Mouse (Mus musculus) myocyte (in vitro differentiated cells): ENCODE results near the gene Tmigd3. TPM values are rescaled to one million over a fixed set of nuclear protein-coding genes. Genes with fewer than 3 reads are reported as not detected.

Source experiments
- H3K27me3 ChIP-seq: one replicate; pipeline ENCODE4 v1.6.1; 2011; ENCODE audit not compliant: control insufficient read depth, insufficient read depth, insufficient read length
- H3K36me3 ChIP-seq: one replicate; pipeline ENCODE4 v1.6.1; 2011; ENCODE audit not compliant: control insufficient read depth, insufficient read depth
- H3K4me2 ChIP-seq: one replicate; pipeline ENCODE4 v1.6.1; 2011; ENCODE audit warnings: low read depth, control low read depth
- H3K4me3 ChIP-seq: one replicate; pipeline ENCODE4 v1.5.1; 2011; ENCODE audit warnings: mild to moderate bottlenecking, control low read depth, moderate library complexity
- H3K79me2 ChIP-seq: one replicate; pipeline ENCODE4 v1.6.1; 2011; ENCODE audit not compliant: control insufficient read depth, insufficient read depth
- H3ac ChIP-seq: one replicate; pipeline ENCODE4 v1.6.1; 2011; ENCODE audit not compliant: control insufficient read depth, insufficient read length
- CEBPB ChIP-seq: IDR thresholded peaks from 2 replicates; pipeline ENCODE4 v1.6.1; 2011; ENCODE audit warnings: mild to moderate bottlenecking, moderate library complexity; ENCODE audit not compliant: poor library complexity, insufficient read depth, severe bottlenecking
- E2F4 ChIP-seq: IDR thresholded peaks from one replicate; pipeline ENCODE4 v1.6.1; 2011; ENCODE audit warnings: mild to moderate bottlenecking, control low read depth, moderate library complexity; ENCODE audit not compliant: insufficient read depth
- MAX ChIP-seq: IDR thresholded peaks from one replicate; pipeline ENCODE4 v1.6.1; 2011; ENCODE audit warnings: low read depth, mild to moderate bottlenecking, control low read depth
- MYOD1 ChIP-seq, 3 experiments: IDR thresholded peaks; one replicate each; pipeline ENCODE4 v1.6.1; 2011; ENCODE audit warnings: control low read depth in 2 of 3, low read depth in 2 of 3, mild to moderate bottlenecking in 2 of 3, moderate library complexity in 1 of 3; ENCODE audit not compliant: insufficient read length in 2 of 3, control insufficient read depth in 1 of 3
- MYOG ChIP-seq, 3 experiments: IDR thresholded peaks; one replicate each; pipeline ENCODE4 v1.6.1; 2011; ENCODE audit warnings: control low read depth in 2 of 3, low read depth in 2 of 3, mild to moderate bottlenecking in 2 of 3; ENCODE audit not compliant: insufficient read length in 2 of 3, control insufficient read depth in 1 of 3, insufficient read depth in 1 of 3
- POLR2A ChIP-seq: IDR thresholded peaks from one replicate; pipeline ENCODE4 v1.6.1; 2011; ENCODE audit warnings: low read depth, mild to moderate bottlenecking, control low read depth, moderate library complexity; ENCODE audit not compliant: insufficient read length
- POLR2AphosphoS2 ChIP-seq: IDR thresholded peaks from one replicate; pipeline ENCODE4 v1.6.1; 2011; ENCODE audit warnings: low read depth, control low read depth; ENCODE audit not compliant: insufficient read length
- REST ChIP-seq: IDR thresholded peaks from one replicate; pipeline ENCODE4 v1.6.1; 2011; ENCODE audit warnings: mild to moderate bottlenecking, control low read depth, moderate library complexity; ENCODE audit not compliant: insufficient read depth, insufficient read length
- SRF ChIP-seq: IDR thresholded peaks from one replicate; pipeline ENCODE4 v1.6.1; 2011; ENCODE audit warnings: low read depth; ENCODE audit not compliant: control insufficient read depth, insufficient read length
- TCF12 ChIP-seq: IDR thresholded peaks from one replicate; pipeline ENCODE4 v1.6.1; 2011; ENCODE audit warnings: mild to moderate bottlenecking, control low read depth; ENCODE audit not compliant: poor library complexity, insufficient read depth, severe bottlenecking
- TCF3 ChIP-seq: IDR thresholded peaks from one replicate; pipeline ENCODE4 v1.6.1; 2011; ENCODE audit warnings: low read depth, control low read depth; ENCODE audit not compliant: insufficient read length
- USF1 ChIP-seq: IDR thresholded peaks from one replicate; pipeline ENCODE4 v1.6.1; 2011; ENCODE audit warnings: low read depth, mild to moderate bottlenecking, control low read depth, moderate library complexity
- polyA plus RNA-seq: library from polyadenylated mRNA; unstranded; fragments of >200 nt; fragmentation: generic; extraction: Trizol; gene quantifications from one replicate; pipeline ENCODE4 v1.2.1, GENCODE M21; 2012; ENCODE audit warnings: missing spikeins

Tmigd3 gene
- polyA plus RNA-seq, 1 experiment, result 0.48 TPM

- peaks cover 14% of the 10 kb centered on the region for H3K27me3 ChIP-seq
- TF ChIP-seq REST (no peak), SRF (no peak), MYOG (IDR thresholded peaks at IDR 0.05; ENCODE audit: control insufficient read depth in 1 of 3, insufficient read depth in 1 of 3, insufficient read length in 2 of 3, low read depth in 2 of 3) (no peak), MAX (no peak), TCF3 (no peak), USF1 (no peak), E2F4 (no peak), MYOD1 (IDR thresholded peaks at IDR 0.05; ENCODE audit: control insufficient read depth in 1 of 3, insufficient read length in 2 of 3, low read depth in 2 of 3) (no peak), TCF12 (no peak), POLR2A (no peak), POLR2AphosphoS2 (no peak), CEBPB (no peak)
- no peak overlapping the region for H3K4me2 ChIP-seq
- H3K36me3 ChIP-seq, result no peaks in the 10 kb centered on the region
- H3ac ChIP-seq, result no peak overlapping the region
- H3K4me3 ChIP-seq, result no peak overlapping the region
- no peaks in the 10 kb centered on the region for H3K79me2 ChIP-seq
Observed at GRCm38 (mm10) chr3:105861747-105862366, 8.8 kb upstream of the Tmigd3 start.

GRCm38 (mm10) chr3:105864123-105864522, 6.6 kb upstream of the Tmigd3 start:
- Histone ChIP-seq H3K79me2 (no peaks in the 10 kb centered on the region), H3ac (no peak overlapping the region), H3K4me2 (no peak overlapping the region), H3K27me3 (peaks cover 20% of the 10 kb centered on the region), H3K36me3 (no peaks in the 10 kb centered on the region), H3K4me3 (no peak overlapping the region)
- TF ChIP-seq TCF3 (no peak), POLR2AphosphoS2 (no peak), USF1 (no peak), MYOD1 (IDR thresholded peaks at IDR 0.05; ENCODE audit: control insufficient read depth in 1 of 3, insufficient read length in 2 of 3, low read depth in 2 of 3) (no peak), E2F4 (no peak), MYOG (IDR thresholded peaks at IDR 0.05; ENCODE audit: control insufficient read depth in 1 of 3, insufficient read depth in 1 of 3, insufficient read length in 2 of 3, low read depth in 2 of 3) (no peak), POLR2A (no peak), MAX (no peak), SRF (no peak)

- H3K4me2 ChIP-seq, result no peak overlapping the region
- no peaks in the 10 kb centered on the region for H3K79me2 ChIP-seq
- no peak overlapping the region for H3ac ChIP-seq
- H3K27me3 ChIP-seq, result peaks cover 20% of the 10 kb centered on the region
- H3K36me3 ChIP-seq, result no peaks in the 10 kb centered on the region
- no peak for TF ChIP-seq CEBPB
- no peak for TF ChIP-seq TCF12
- no peak for TF ChIP-seq POLR2A
- TF ChIP-seq SRF, result no peak
- no peak for TF ChIP-seq TCF3
- no peak for TF ChIP-seq E2F4
- no peak for TF ChIP-seq USF1
- TF ChIP-seq MYOD1 (IDR thresholded peaks at IDR 0.05; ENCODE audit: control insufficient read depth in 1 of 3, insufficient read length in 2 of 3, low read depth in 2 of 3), result no peak
- no peak for TF ChIP-seq MAX
- no peak for TF ChIP-seq REST
- TF ChIP-seq POLR2AphosphoS2, result no peak
- no peak for TF ChIP-seq MYOG (IDR thresholded peaks at IDR 0.05; ENCODE audit: control insufficient read depth in 1 of 3, insufficient read depth in 1 of 3, insufficient read length in 2 of 3, low read depth in 2 of 3)
- H3K4me3 ChIP-seq, result no peak overlapping the region
Observed at GRCm38 (mm10) chr3:105865122-105865521, 5.6 kb upstream of the Tmigd3 start.

DNA sequence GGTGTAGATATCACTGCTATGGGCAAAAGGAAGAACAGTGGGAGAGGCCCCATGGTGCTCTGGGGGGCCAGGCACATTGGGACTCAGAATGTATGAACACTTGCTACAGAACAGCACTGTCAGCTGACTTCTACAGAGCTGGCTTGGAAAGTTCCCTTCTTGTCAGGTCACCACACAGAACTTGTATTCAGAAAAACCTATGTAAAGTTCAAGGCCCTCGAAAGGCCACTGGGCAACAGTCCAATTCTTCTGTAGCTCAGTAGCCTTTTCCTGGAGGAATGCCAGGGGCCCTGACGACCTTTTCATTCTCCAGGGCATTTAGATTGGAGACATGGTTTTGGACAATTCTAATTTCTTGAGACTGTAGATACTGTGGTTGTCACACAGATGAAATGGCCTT, 2.6 kb upstream of the Tmigd3 start:
- TF ChIP-seq POLR2AphosphoS2, result no peak
- TF ChIP-seq TCF3, result no peak
- no peak for TF ChIP-seq E2F4
- no peak for TF ChIP-seq TCF12
- TF ChIP-seq CEBPB, result no peak
- TF ChIP-seq USF1, result no peak
- TF ChIP-seq POLR2A, result no peak
- TF ChIP-seq REST, result no peak
- no peak for TF ChIP-seq MYOD1 (IDR thresholded peaks at IDR 0.05; ENCODE audit: control insufficient read depth in 1 of 3, insufficient read length in 2 of 3, low read depth in 2 of 3)
- no peak for TF ChIP-seq MAX
- no peak for TF ChIP-seq SRF
- TF ChIP-seq MYOG (IDR thresholded peaks at IDR 0.05; ENCODE audit: control insufficient read depth in 1 of 3, insufficient read depth in 1 of 3, insufficient read length in 2 of 3, low read depth in 2 of 3), result no peak
- Histone ChIP-seq H3K36me3 (no peaks in the 10 kb centered on the region), H3ac (no peak overlapping the region), H3K27me3 (peaks cover 12% of the 10 kb centered on the region), H3K4me2 (no peak overlapping the region), H3K4me3 (no peak overlapping the region), H3K79me2 (no peaks in the 10 kb centered on the region)

GRCm38 (mm10) chr3:105872034-105872433, 1.3 kb downstream of the Tmigd3 start:
- Histone ChIP-seq H3ac (no peak overlapping the region), H3K27me3 (peaks cover 6% of the 10 kb centered on the region), H3K36me3 (no peaks in the 10 kb centered on the region), H3K4me2 (peak overlapping the region; percentile 59), H3K4me3 (no peak overlapping the region), H3K79me2 (no peaks in the 10 kb centered on the region)
- TF ChIP-seq POLR2AphosphoS2, result no peak
- TF ChIP-seq TCF12, result no peak
- TF ChIP-seq SRF, result peak; percentile 79
